Mouse (Mus musculus) liver, adult 2 months (tissue): ENCODE results near the gene Cntnap1. TPM values are rescaled to one million over a fixed set of nuclear protein-coding genes. Genes with fewer than 3 reads are reported as not detected.

Experiments used
- DNase-seq: peaks from one replicate; pipeline ENCODE4 v3.0.0-alpha.2; 2011; ENCODE audit warnings: low read depth, low spot score; ENCODE audit errors: extremely low read depth
- H3K27ac ChIP-seq: fragments of 200-500 bp; replicated peaks from 2 replicates; pipeline ENCODE4 v1.5.1; 2012; ENCODE audit warnings: low read depth, mild to moderate bottlenecking, control low read depth, inconsistent platforms, low read length; ENCODE audit not compliant: insufficient read depth
- H3K27me3 ChIP-seq: fragments of 200-500 bp; 2 replicates; pipeline ENCODE4 v1.6.1; 2012; ENCODE audit warnings: mild to moderate bottlenecking, moderate library complexity, low read length, inconsistent platforms; ENCODE audit not compliant: control insufficient read depth, insufficient read depth
- H3K36me3 ChIP-seq: fragments of 200-500 bp; 2 replicates; pipeline ENCODE4 v1.6.1; 2012; ENCODE audit warnings: low read length, inconsistent platforms; ENCODE audit not compliant: control insufficient read depth, insufficient read depth
- H3K4me1 ChIP-seq: fragments of 200-500 bp; 2 replicates; pipeline ENCODE4 v1.6.1; 2011; ENCODE audit warnings: low read length; ENCODE audit not compliant: control insufficient read depth, insufficient read depth
- H3K4me3 ChIP-seq: fragments of 200-500 bp; 2 replicates; pipeline ENCODE4 v1.5.1; 2011; ENCODE audit warnings: low read depth, mild to moderate bottlenecking, control low read depth, low read length, moderate library complexity; ENCODE audit not compliant: insufficient read depth
- H3K79me2 ChIP-seq: fragments of 200-500 bp; 2 replicates; pipeline ENCODE4 v1.6.1; 2012; ENCODE audit warnings: inconsistent platforms, mild to moderate bottlenecking, low read length, moderate library complexity; ENCODE audit not compliant: control insufficient read depth, insufficient read depth
- H3K9ac ChIP-seq: fragments of 200-500 bp; 2 replicates; pipeline ENCODE4 v1.6.1; 2012; ENCODE audit warnings: low read depth, mild to moderate bottlenecking, control low read depth, inconsistent platforms, low read length
- CTCF ChIP-seq: fragments of 200-500 bp; IDR thresholded peaks from 2 replicates; pipeline ENCODE4 v1.5.1; 2011; ENCODE audit warnings: low read depth, low read length, control low read depth
- POLR2A ChIP-seq: fragments of 200-500 bp; IDR thresholded peaks from 2 replicates; pipeline ENCODE4 v1.6.1; 2011; ENCODE audit warnings: low read length, control low read depth; ENCODE audit not compliant: insufficient read depth; ENCODE audit errors: extremely low read depth
- WGBS: fragments of 180-500 bp; shearing (Covaris S2); methylation state at CpG from one replicate; pipeline ENCODE4 v1.1.7; 2018; 5-methylcytosine and 5-hydroxymethylcytosine counted together
- polyA plus RNA-seq: library from polyadenylated mRNA; depleted of rRNA; stranded (reverse); fragments of >200 nt; gene quantifications from 2 replicates; pipeline ENCODE4 v1.2.3, GENCODE M21; 2012
- total RNA-seq: library from RNA; depleted of rRNA; stranded (reverse); fragments of >200 nt; gene quantifications from 2 replicates; pipeline ENCODE4 v1.2.3, GENCODE M21; 2014

The Cntnap1 gene
- total and polyA plus RNA-seq, 2 experiments, result 0.46 to 0.88 TPM

GRCm38 (mm10) chr11:101194137-101194536, 23.8 kb downstream of the Cntnap1 start:
- no peak for TF ChIP-seq CTCF
- TF ChIP-seq POLR2A, result no peak
- Histone ChIP-seq H3K4me3 (no peak overlapping the region), H3K27me3 (no peaks in the 10 kb centered on the region), H3K9ac (no peak overlapping the region), H3K27ac (no peak overlapping the region), H3K36me3 (peaks cover 6% of the 10 kb centered on the region), H3K79me2 (no peaks in the 10 kb centered on the region), H3K4me1 (no peaks in the 10 kb centered on the region)
- WGBS, result 68% methylated on average over 5 of the region's 5 CpGs
- DNase-seq, result no peak

GRCm38 (mm10) chr11:101194643-101195042, 24.3 kb downstream of the Cntnap1 start:
- 90% methylated on average over 6 of the region's 6 CpGs for WGBS
- TF ChIP-seq POLR2A, result no peak
- TF ChIP-seq CTCF, result no peak
- H3K27me3 ChIP-seq, result no peaks in the 10 kb centered on the region
- no peak for DNase-seq
- no peak overlapping the region for H3K9ac ChIP-seq
- H3K4me1 ChIP-seq, result no peaks in the 10 kb centered on the region
- H3K27ac ChIP-seq, result no peak overlapping the region
- H3K36me3 ChIP-seq, result peaks cover 9% of the 10 kb centered on the region
- no peaks in the 10 kb centered on the region for H3K79me2 ChIP-seq
- no peak overlapping the region for H3K4me3 ChIP-seq

- Histone ChIP-seq H3K4me1 (no peaks in the 10 kb centered on the region), H3K27ac (no peak overlapping the region), H3K9ac (no peak overlapping the region), H3K36me3 (peaks cover 13% of the 10 kb centered on the region), H3K27me3 (no peaks in the 10 kb centered on the region), H3K4me3 (no peak overlapping the region), H3K79me2 (no peaks in the 10 kb centered on the region)
- no peak for DNase-seq
- no peak for TF ChIP-seq CTCF
- no peak for TF ChIP-seq POLR2A
- 55% methylated on average over 1 of the region's 1 CpGs for WGBS
Observed at GRCm38 (mm10) chr11:101195101-101195500, 24.8 kb downstream of the Cntnap1 start.

GRCm38 (mm10) chr11:101195571-101195970, 25.2 kb downstream of the Cntnap1 start:
- Histone ChIP-seq H3K36me3 (peaks cover 13% of the 10 kb centered on the region), H3K79me2 (no peaks in the 10 kb centered on the region), H3K9ac (no peak overlapping the region), H3K4me3 (no peak overlapping the region), H3K27ac (no peak overlapping the region), H3K4me1 (no peaks in the 10 kb centered on the region), H3K27me3 (no peaks in the 10 kb centered on the region)
- WGBS, result 89% methylated on average over 8 of the region's 8 CpGs
- TF ChIP-seq CTCF, result no peak
- no peak for TF ChIP-seq POLR2A
- no peak for DNase-seq

GRCm38 (mm10) chr11:101196175-101196574, 25.9 kb downstream of the Cntnap1 start:
- Histone ChIP-seq H3K4me3 (no peak overlapping the region), H3K79me2 (no peaks in the 10 kb centered on the region), H3K27ac (no peak overlapping the region), H3K9ac (no peak overlapping the region), H3K27me3 (no peaks in the 10 kb centered on the region), H3K36me3 (peaks cover 13% of the 10 kb centered on the region), H3K4me1 (no peaks in the 10 kb centered on the region)
- 91% methylated on average over 8 of the region's 8 CpGs for WGBS
- TF ChIP-seq CTCF (no peak), POLR2A (no peak)
- no peak for DNase-seq

GRCm38 (mm10) chr11:101199555-101199954, 29.2 kb downstream of the Cntnap1 start:
- Histone ChIP-seq H3K9ac (no peak overlapping the region), H3K36me3 (peaks cover 19% of the 10 kb centered on the region; the same call in 1 of the 2 replicates), H3K4me1 (no peaks in the 10 kb centered on the region), H3K4me3 (no peak overlapping the region), H3K79me2 (no peaks in the 10 kb centered on the region), H3K27me3 (no peaks in the 10 kb centered on the region), H3K27ac (no peak overlapping the region)
- TF ChIP-seq CTCF (no peak), POLR2A (no peak)
- WGBS, result 88% methylated on average over 3 of the region's 3 CpGs
- DNase-seq, result no peak
